Mouse (Mus musculus): ENCODE results near the gene Ogfod3.

The Ogfod3 gene

DNA sequence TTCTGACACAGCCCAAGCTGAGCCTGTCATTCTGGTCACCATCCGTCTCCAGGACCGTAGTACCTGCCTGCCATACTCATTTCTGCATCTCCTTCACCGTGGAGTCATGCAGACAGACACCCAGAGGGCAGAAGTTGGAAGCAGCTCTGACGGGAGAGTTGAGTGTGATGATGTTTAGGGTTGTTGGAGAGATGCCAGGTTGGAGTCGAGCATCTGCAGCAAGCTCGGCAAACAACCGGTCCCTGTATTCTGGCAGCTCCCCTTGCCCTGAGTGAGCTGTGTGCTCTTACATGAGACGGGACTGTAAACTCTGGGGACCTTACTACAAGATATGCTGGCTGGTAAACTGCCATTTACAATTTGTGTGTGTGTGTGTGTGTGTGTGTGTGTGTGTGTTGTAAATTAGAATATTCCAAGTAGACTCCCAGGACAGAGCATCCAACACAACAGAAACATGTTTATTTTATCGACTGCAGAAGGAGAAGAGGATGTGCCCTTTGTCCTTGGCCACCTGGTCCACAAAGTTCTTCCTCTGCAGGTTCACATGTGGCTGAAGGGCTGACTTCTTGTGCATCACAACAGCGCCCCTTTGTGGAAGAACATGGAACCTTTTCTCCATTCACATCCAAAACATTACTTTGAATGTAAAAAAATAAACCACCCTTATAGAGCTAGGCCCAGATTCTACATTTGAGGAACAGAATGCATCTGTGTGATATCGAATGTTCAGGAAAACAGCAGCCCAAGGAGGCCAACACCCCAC, 2.9 kb downstream of the Ogfod3 start:
- in situ Hi-C loops (cut with MboI; ENCODE audit: low pct_unique_long_range_greater_than_20kb in 1 of 2, low sequenced_read_pairs in 2 of 2, unreplicated experiment in 1 of 2): loop anchor here in 1 of 2 experiments (5.0 kb wide), 1 partner anchor 34 kb away; no protein-coding TSS in a partner anchor

DNA sequence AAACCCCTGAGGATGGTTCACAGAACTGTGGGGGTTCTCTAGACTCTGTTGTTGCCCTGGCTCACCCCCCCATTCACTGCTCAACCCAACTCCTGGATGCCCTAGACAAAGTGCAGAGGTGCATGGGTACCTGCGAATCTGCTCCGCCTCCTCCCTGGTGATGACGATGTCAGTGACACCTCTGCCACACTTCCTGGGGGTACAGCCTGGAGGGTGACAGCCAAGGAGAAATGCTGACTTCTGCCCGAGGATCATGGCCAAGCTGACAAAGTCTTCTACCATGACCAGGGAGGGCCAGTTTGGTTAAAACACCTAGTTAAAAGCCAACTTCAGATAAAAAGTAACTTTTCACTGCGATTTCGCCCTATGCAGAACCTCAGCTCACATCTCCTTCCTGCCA, 3.7 kb downstream of the Ogfod3 start:
- in situ Hi-C loops (cut with MboI; ENCODE audit: low pct_unique_long_range_greater_than_20kb in 1 of 2, low sequenced_read_pairs in 2 of 2, unreplicated experiment in 1 of 2): loop anchor here in 1 of 2 experiments (5.0 kb wide), 1 partner anchor 33 kb away; no protein-coding TSS in a partner anchor

DNA sequence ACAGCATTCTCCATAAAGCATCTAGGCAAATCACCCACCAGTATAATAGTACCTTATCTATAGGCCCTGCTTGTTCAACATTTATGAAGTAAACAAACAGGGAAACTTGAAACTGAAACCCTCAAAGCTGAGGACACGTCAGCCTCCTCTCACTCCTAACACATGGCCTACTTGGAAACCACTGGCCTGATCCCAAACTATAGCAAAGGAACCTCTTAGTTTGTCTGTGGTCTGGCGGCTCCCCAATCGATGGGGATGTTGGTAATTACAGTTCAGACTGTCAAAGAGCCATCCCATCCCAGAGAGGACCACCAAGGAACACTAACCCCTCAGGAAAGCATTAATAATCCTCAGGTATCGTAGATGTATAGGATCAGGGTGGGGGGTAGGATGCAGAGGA, 4.7 kb downstream of the Ogfod3 start:
- in situ Hi-C loops (cut with MboI; ENCODE audit: low pct_unique_long_range_greater_than_20kb in 1 of 2, low sequenced_read_pairs in 2 of 2, unreplicated experiment in 1 of 2): loop anchor here in 1 of 2 experiments (5.0 kb wide), 1 partner anchor 33 kb away; no protein-coding TSS in a partner anchor

DNA sequence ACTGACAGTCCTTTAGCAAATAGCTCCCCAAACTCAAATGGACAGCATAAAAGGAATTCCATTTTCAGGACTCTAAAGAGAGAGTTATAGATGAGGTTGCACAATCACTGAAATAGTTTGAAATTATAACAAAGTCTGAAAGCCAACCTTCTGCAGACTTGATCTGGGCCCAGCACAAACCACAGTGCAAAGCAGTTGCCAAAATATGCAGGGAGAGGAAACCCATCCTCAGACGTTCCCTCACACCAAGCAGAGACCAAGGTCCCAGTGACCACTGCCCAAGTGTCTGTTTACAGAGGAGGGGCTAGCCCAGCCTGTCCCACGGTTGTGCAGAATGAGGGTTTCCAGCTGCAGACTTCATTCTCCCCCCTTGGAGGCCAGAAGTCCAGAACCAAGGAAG, 5.9 kb downstream of the Ogfod3 start:
- in situ Hi-C loops (cut with MboI; ENCODE audit: low pct_unique_long_range_greater_than_20kb in 1 of 2, low sequenced_read_pairs in 2 of 2, unreplicated experiment in 1 of 2): no loop called here

DNA sequence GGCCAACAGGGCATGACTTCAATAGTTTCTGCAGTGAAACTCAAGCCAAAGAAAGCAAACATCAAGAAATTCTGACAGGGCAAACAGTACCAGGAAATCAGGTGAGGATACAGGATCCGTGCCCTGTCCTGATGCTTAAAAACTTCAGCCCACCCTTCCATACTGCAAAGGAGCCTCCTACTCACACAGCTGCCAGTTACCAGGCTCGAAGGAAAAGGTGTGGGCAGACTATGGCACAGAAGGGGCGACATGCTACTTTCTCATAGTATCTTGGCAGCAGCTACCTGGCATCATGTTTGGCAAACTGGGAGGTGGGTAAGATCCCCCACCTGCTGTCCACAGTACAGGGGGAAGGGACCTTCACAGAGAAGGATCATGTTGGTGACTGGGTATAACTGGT, 11.1 kb downstream of the Ogfod3 start:
- in situ Hi-C loops (cut with MboI; ENCODE audit: low pct_unique_long_range_greater_than_20kb in 1 of 2, low sequenced_read_pairs in 2 of 2, unreplicated experiment in 1 of 2): no loop called here

DNA sequence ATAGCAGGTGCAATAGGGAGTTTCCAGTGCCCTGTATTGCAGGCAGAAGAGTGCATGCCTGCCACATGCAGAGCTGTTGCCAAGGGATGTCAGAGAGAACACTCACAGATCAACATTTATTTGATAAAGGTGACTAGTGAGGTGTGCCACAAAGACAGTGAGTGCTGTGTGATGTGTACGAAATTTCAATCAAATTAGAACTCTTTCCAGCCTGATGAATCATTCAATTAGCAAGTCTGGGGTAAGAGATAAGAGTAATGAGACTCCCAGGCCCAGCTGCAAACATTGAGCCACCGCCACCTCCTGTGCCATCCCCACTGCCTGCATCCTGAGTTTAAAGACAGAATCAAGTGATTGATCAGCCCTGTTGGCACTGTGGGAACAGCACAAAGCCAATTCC, 11.8 kb downstream of the Ogfod3 start:
- in situ Hi-C loops (cut with MboI; ENCODE audit: low pct_unique_long_range_greater_than_20kb in 1 of 2, low sequenced_read_pairs in 2 of 2, unreplicated experiment in 1 of 2): no loop called here

DNA sequence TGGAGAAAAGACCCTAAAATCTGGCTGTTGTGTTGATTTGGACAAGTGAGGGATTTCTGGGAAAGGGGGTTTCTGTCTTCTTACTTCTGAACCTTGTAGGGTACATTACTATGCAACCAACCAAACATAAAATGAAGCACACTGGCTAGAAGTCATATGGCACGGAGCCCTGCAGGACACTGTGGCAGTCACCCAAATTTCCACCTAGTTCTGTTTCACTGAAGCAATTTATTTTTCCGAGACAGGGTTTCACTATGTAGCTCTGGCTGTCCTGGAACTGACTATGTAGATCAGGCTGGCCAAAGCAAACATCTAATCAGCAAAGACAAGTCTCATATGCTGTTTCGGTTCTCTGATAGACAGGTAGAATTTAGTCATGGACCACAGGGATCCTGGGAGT, 14.8 kb downstream of the Ogfod3 start:
- in situ Hi-C loops (cut with MboI; ENCODE audit: low pct_unique_long_range_greater_than_20kb in 1 of 2, low sequenced_read_pairs in 2 of 2, unreplicated experiment in 1 of 2): no loop called here

DNA sequence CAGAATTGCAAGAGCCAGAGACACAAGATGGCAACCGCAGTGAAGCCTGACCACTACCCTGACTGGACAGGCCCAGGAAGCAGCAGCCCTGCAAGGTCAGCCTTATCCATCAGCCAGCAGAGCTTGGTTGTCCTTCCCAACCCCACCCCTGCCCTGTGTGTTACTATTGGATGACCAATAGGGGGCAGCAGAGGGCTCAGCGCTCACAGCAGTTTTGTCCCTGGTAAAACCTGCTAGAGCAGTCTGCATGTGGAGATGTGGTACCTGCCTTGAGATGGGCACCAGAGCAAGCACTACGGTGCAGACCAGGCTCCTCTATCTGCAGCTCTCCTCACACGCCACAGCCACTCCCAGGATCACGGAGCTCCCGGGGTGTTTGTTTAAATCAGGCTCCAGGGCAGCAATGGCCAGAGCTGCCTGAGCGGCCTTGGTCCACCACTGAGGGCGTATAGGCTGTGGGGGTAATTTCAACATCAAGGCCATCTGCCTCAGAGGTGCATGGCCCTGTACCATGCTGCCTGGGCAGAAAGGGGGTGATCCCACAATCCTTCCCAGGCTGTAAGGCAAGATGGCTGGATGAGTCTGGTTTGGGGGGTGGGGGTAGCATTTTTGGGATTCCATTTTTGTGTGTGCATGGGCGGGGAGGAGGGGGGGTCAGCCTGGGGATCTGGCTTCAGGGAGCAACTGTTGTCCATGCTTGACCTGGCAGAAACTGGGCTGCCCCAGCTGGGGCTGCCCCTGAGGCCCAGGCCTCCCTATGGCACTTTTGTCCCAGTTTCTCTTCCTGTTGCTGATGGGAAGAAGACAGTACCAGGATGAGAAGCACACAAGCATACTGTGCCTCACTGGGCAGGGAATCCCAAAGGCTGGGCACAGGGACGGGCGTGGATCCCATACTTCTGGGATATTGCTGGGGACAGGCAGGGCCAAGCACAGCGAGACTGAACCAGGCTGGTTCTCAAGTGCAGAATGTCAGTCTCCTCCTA, 27.9 kb downstream of the Ogfod3 start:
- in situ Hi-C loops (cut with MboI; ENCODE audit: low pct_unique_long_range_greater_than_20kb in 1 of 2, low sequenced_read_pairs in 2 of 2, unreplicated experiment in 1 of 2): no loop called here

DNA sequence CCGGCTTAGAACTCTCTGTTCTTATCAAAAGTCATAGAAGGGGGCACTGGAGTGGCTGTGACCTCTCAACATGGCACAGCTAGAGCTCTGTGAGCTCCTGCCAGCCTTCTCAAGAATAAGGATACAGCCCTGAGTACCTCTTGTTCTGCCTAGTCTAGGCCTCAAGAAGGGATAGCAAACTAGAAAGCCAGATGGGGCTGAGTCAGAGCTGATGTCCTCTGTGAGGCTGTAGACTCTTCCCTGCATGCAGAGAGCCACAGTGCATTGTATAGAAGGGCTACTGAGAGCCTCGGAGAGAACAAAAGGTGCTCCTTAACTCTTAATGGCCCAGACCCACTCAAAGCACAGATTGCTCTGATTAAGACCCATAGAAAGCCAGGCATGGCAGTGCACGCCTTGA, 30.3 kb downstream of the Ogfod3 start:
- in situ Hi-C loops (cut with MboI; ENCODE audit: low pct_unique_long_range_greater_than_20kb in 1 of 2, low sequenced_read_pairs in 2 of 2, unreplicated experiment in 1 of 2): no loop called here

DNA sequence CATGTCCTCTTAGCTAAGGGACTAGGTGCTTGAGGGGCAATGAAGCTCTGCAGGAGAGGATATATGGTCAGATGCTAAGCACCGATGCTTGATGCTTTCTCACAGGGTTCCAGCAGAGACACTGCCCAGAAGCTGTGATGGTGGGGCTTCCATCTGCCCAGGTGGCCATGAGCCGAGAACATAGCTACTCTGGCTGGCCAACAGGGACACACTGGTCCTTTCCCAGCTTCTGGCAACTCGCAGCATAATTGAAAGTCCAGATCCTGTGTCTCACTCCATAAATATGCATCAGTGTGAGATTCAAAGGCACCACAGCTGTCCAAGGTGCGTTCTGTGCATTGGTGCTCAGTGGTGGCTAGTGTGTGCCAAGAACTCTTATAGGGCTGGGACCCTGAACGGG, 31.3 kb downstream of the Ogfod3 start:
- in situ Hi-C loops (cut with MboI; ENCODE audit: low pct_unique_long_range_greater_than_20kb in 1 of 2, low sequenced_read_pairs in 2 of 2, unreplicated experiment in 1 of 2): no loop called here

DNA sequence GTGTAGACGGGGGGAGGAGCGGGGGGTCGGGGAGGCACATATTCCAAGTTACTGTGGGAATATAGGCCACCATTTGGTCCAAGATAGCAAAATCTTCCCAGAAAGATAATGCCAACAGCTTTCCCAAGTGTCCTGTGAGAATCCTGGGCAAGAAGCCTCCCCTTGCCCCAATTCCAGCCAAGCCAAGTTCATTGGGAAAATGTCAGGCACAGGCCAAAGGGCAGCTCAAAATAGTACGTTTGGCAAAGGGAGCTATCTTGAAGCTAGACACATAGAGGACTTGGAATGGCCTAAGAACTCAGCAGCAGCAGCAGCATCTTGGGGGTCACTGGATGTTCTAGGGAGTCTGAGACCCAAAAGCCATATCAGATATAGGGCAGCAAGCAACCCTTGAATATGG, 40.8 kb downstream of the Ogfod3 start:
- in situ Hi-C loops (cut with MboI; ENCODE audit: low pct_unique_long_range_greater_than_20kb in 1 of 2, low sequenced_read_pairs in 2 of 2, unreplicated experiment in 1 of 2): no loop called here

DNA sequence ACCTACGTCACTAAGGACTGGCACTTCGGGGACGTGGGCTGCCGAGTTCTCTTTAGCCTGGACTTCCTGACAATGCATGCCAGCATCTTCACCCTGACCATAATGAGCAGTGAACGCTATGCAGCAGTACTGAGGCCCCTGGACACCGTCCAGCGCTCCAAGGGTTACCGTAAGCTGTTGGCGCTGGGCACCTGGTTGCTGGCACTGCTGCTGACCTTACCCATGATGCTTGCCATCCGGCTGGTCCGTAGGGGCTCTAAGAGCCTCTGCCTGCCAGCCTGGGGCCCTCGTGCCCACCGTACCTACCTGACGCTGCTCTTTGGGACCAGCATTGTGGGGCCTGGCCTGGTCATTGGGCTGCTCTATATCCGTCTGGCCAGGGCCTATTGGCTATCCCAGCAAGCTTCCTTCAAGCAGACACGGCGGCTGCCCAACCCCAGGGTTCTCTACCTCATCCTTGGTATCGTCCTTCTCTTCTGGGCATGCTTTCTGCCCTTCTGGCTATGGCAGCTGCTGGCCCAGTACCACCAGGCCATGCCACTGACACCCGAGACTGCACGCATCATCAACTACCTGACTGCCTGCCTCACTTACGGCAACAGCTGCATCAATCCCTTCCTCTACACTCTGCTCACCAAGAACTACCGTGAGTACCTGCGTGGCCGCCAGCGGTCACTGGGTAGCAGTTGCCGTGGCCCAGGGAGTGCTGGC, 43.7 kb downstream of the Ogfod3 start:
- in situ Hi-C loops (cut with MboI; ENCODE audit: low pct_unique_long_range_greater_than_20kb in 1 of 2, low sequenced_read_pairs in 2 of 2, unreplicated experiment in 1 of 2): no loop called here

DNA sequence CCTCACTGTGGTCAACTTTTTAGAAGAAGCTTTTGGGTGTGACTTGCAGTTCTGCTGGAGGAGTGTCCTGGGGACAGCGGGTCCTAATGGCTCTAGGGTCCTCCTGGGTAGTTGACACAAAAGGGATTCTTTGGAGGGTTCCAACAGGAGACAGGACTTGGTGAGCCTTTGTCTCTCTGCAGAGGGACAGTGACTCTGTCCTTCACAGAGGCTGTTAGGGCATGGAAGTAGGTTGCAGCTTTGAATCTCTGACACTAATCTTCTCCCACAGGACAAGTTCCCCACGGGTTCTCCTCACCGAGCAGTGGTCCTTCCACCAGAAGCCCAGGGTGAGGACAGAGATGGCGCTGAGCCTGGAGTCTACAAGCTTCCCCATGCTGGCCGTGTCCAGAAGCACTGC, 44.5 kb downstream of the Ogfod3 start, which contains the start of gene Uts2r:
TSS of gene Uts2r (plus strand) at position 301 of the 400 bp plus-strand sequence.
- in situ Hi-C loops (cut with MboI; ENCODE audit: low pct_unique_long_range_greater_than_20kb in 1 of 2, low sequenced_read_pairs in 2 of 2, unreplicated experiment in 1 of 2): no loop called here

DNA sequence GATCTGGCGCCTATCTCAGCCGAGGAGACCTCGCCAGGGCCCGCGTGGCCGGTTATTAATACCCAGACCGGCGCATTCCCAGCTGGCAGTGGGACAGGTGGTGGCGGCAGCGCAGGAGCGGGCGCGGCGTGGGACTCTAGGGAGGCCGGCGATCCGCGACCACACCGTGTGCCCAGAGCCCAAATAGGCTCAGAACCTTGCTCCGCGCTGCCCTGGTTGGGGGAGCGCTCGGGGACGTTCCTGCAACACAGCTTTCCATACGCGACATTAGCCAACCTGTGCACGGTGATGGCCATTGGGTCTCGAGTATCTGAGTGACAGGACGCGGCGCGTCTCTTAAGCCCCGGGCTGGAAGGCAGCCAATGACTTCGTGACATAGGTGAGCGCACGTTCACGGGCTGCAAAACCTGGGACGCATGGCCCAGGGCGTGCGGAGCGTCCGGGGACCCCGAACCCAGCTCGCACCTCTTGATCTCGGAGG, 48.1 kb downstream of the Ogfod3 start:
- in situ Hi-C loops (cut with MboI; ENCODE audit: low pct_unique_long_range_greater_than_20kb in 1 of 2, low sequenced_read_pairs in 2 of 2, unreplicated experiment in 1 of 2): no loop called here

DNA sequence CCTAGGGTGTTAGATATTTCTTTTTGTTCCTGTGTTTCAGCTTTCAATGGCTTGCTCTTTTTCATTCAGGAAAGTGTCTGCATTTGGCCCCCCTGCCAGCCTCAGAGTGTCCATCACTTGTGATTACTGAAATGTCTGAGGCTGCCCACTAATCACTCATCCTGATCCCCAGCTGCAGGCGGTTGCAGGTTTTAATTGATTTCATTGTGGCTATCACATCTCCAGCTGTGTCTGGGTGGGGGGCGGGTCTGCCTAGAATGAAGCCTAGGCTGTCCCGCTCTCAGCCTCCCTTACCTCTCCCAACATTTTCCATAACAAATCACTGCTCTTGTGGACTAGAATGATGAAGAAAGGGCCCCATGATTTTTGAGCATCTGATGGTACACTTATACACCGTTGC, 50.3 kb downstream of the Ogfod3 start:
- in situ Hi-C loops (cut with MboI; ENCODE audit: low pct_unique_long_range_greater_than_20kb in 1 of 2, low sequenced_read_pairs in 2 of 2, unreplicated experiment in 1 of 2): no loop called here

DNA sequence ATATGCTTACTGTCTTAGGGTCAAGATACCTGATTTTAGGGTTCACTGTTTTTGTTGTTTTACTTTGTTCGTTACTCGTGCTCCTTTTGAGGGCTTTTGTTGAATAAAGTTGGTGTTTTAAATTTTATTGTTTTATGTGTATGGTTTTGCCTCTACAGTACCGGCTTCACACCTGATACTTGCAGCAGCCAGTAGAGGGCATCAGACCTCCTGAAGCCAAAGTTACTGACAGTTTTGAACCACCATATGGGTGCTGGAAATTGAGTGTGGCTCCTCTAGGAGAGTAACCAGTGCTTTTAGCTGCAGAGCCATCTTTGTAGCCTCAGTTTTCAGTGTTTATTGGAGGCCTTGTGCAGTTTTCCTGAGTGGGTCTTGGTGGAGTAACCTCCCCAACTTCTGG, 56.3 kb downstream of the Ogfod3 start:
- in situ Hi-C loops (cut with MboI; ENCODE audit: low pct_unique_long_range_greater_than_20kb in 1 of 2, low sequenced_read_pairs in 2 of 2, unreplicated experiment in 1 of 2): no loop called here

DNA sequence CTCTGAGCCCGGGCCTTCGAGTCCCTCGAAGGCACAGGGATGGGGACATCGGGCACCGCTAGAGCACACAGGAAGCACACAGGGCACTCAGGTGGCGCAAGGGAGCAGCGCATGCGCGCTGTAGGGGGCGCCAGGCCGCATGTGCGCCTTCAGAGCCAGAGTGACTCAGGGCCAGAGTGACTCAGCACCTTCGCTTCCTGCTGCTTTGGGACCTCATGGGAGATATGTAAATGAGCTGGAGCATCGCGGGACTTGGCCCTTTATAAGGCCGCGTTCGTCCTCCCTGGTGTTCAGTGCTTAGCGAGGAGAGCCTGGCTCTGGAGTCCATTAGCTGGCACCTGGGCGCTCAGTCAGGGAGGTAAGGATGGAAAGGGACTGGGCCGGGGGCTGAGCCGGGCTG, 58.6 kb downstream of the Ogfod3 start, which contains the start of gene Tex19.1:
TSS of gene Tex19.1 (plus strand) at position 279 of the 400 bp plus-strand sequence.
- in situ Hi-C loops (cut with MboI; ENCODE audit: low pct_unique_long_range_greater_than_20kb in 1 of 2, low sequenced_read_pairs in 2 of 2, unreplicated experiment in 1 of 2): no loop called here

DNA sequence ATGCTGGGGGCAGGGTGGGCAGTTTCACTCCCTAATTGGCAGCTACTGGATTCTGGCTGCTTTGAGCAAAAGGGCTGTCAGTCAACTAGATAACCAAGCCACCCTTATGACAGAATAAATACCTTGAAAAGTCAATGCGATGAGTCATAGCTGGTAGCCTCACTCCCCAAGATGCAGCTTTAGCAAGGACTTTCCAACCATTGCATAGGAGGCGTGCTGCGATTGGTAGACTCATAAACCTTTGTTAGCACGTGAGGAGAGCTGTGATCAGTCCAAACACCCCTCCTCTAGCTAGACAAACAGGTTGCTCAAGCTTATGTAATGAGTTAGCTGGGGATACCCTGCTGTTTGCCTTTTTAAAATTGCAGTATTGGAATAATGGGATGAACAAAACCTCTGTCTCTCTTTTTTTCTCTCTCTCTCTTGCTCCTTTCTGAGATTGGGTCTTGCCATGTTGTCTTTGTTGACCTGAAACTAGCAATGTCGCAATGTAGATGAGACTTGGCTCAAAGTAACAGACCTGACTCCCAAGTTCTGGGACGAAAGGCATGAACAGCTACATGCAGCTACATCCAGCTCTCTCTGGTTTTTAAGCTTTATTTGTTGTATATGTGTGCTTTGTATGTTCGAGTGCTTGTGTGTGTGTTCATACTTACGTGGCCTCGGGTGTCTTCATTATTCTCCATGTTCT, 61.0 kb downstream of the Ogfod3 start:
- in situ Hi-C loops (cut with MboI; ENCODE audit: low pct_unique_long_range_greater_than_20kb in 1 of 2, low sequenced_read_pairs in 2 of 2, unreplicated experiment in 1 of 2): no loop called here

Data from mouse embryonic stem cell (cell line).